Comparison of ENCODE assay signal across 17 mouse cellular contexts in genomic region chr6:22524384-22524783, GRCm38 (mm10).
"Had no signal": no experiment of that assay in that cellular context is flagged by ENCODE, and none has a peak within 500 bp of the region (broad histone marks: within the 10 kb centered on the region; RNA-seq: fewer than 3 reads in every experiment).

No protein-coding gene starts in this region.

- ATAC-seq: lung, postnatal 0 days; midbrain, embryonic 13.5 days; midbrain, embryonic 15.5 days had no signal

- H3K36me3 ChIP-seq: lung, embryonic 15.5 days; midbrain, embryonic 13.5 days; midbrain, embryonic 15.5 days; neural tube, embryonic 12.5 days; stomach, embryonic 15.5 days had no signal

- H3K9me3 ChIP-seq: lung, embryonic 15.5 days; megakaryocyte, embryonic 14.5 days; midbrain, embryonic 13.5 days; midbrain, embryonic 15.5 days; neural tube, embryonic 12.5 days; stomach, embryonic 15.5 days had no signal

- H3K4me1 ChIP-seq: lung, embryonic 15.5 days; megakaryocyte, embryonic 14.5 days; midbrain, embryonic 13.5 days; midbrain, embryonic 15.5 days; neural tube, embryonic 12.5 days; stomach, embryonic 15.5 days had no signal

- H3K4me3 ChIP-seq: lung, embryonic 15.5 days; megakaryocyte, embryonic 14.5 days; midbrain, embryonic 13.5 days; midbrain, embryonic 15.5 days; neural tube, embryonic 12.5 days; stomach, embryonic 15.5 days had no signal

- H3K4me2 ChIP-seq: lung, embryonic 15.5 days; midbrain, embryonic 11.5 days; midbrain, embryonic 13.5 days; midbrain, embryonic 15.5 days; neural tube, embryonic 12.5 days; stomach, embryonic 15.5 days had no signal

- DNase-seq: lung, adult 2 months; lung, postnatal 14 days; lung, postnatal 36 days; right cerebral cortex, postnatal 14 days; thymus, adult 2 months; thymus, postnatal 25 days; thymus, postnatal 4 days had no signal

- H3K27ac ChIP-seq: lung, embryonic 15.5 days; macrophage; midbrain, embryonic 13.5 days; midbrain, embryonic 15.5 days; neural tube, embryonic 12.5 days; stomach, embryonic 15.5 days; stomach, postnatal 0 days had no signal

- H3K9ac ChIP-seq: lung, embryonic 15.5 days; midbrain, embryonic 13.5 days; midbrain, embryonic 15.5 days; neural tube, embryonic 12.5 days; stomach, embryonic 15.5 days had no signal

- H3K27me3 ChIP-seq: lung, embryonic 15.5 days; megakaryocyte, embryonic 14.5 days; midbrain, embryonic 13.5 days; midbrain, embryonic 15.5 days; neural tube, embryonic 12.5 days; stomach, embryonic 15.5 days had no signal
